Mouse (Mus musculus) frontal cortex, postnatal 14 days (tissue): Measurements from ENCODE around the gene Tent4a.

ENCODE experiments used
- DNase-seq, 2 experiments: peaks; one replicate each; pipeline ENCODE4 v3.0.0; 2022; ENCODE audit warnings: low spot score in 2 of 2

Gene Tent4a

DNA sequence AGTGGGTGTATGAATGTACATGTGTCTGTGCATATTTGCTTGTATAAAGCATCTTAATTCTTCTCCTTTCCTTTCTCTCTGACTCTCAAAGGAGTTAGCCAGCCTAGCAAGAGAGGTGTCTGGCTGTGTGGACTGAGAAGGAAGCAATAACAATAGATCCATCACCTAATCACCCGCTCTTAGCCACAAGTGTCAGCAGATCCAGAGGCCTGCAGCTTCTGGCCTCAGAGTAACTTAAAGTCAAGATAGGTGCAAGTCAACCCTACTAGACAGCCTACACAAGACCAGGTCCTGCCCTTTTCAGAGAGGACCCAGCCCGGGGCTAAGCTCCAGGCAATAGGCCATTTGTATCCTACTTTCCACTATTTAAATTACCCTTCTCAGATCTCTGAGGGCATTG is 54.5 kb downstream of the Tent4a start:
- peak in 1 of 2 experiments; percentile 2 for DNase-seq

DNA sequence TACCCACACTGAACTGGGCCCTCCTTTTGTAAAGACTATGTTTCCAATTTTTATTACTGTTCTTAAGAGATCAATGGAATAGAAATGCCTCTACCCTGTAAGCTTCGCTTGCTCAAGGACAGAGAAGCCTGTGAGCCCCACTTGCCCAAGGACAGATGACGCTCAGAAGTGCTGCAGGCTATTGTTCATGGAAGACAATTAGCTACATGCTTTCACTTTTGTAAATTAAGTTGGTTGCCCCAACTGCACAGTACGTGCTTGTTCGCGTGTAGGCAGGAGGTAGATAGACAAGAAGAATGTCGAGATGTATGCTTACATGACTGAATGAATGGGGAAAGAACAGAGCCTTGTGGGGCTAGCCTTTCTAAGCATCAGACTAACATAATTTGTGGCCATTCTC is 55.7 kb downstream of the Tent4a start:
- peak in 1 of 2 experiments; percentile 1 for DNase-seq

DNA sequence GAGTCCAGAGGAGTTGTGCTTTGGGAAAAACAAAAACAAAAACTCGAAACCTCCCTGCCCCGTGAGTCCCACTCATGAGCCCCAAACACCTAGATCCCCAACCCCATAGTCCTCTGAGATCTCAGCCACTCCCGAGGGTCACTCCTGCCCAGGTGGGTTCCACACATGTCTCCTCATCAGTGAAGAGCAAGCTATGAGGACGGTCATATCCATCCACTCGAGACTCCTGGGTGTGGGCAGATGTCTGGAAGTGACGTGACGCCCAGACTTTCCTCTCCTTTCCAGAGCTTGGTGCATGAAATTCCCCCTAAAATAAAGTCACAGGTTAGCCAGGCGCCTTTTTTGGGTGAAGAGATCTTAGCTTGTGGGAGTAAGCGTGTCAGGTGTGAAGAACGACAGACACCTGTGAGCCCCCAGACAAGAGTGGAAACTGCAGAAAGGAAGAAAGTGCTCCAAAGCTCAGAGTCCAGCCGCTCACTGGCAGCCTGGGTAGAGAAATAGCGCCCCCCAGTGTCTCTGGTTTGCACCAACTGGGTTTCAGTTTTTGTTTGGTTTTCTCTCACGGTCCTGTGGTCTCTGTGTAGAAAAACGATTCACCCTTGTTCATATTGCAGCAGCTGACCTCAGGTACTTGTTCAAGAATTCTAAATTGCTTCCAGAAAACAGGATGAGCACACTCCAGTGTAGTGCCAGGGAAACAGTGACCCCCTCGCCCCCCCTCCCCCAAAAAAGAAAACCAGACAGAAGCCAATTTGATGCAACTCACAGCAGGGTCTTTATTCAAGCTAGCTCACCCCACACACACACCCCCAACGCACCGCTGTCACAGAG is 73.6 kb downstream of the Tent4a start:
- peak; percentile 57 to 75 for DNase-seq

DNA sequence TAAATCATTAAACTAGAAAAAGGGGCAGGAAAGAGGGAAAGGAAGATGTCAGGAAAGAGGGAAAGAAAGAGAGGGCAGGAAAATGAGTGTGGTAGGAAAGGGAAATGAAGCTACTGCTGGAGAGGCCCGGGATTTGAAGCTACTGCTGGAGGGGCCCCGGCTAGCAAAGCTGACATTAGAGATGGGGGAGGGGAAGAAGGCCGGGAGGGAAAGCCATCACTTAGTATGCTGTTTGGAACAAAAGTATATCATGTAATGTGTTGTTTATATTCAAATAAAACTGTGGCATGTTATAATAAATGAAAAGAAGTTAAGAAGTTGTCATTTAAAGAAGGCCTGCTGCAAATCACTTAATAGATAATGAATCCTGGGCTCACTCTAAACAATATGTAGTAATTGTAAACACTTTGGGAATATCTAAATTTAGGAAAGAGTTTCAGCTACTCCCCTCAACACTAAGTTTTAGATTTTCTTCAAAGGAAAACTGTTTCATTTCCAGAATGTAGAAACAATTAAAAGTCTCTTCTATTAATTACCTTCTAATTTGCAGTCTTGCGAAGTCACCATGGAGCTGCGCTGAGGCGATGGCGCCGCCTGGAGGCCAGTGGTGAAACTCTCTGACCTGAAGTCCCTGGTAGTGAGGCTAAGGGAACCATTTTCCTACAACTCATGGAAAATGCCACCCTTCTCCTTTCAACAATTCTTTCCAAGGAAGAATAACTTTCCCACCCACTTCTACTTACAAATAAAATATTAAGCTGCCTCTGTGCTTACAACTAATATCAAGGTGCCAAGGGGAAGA is 74.6 kb downstream of the Tent4a start:
- DNase-seq, result peak; percentile 49 to 76

GRCm38 (mm10) chr13:69458891-69459290 is 75.5 kb downstream of the Tent4a start:
- no peak for DNase-seq

DNA sequence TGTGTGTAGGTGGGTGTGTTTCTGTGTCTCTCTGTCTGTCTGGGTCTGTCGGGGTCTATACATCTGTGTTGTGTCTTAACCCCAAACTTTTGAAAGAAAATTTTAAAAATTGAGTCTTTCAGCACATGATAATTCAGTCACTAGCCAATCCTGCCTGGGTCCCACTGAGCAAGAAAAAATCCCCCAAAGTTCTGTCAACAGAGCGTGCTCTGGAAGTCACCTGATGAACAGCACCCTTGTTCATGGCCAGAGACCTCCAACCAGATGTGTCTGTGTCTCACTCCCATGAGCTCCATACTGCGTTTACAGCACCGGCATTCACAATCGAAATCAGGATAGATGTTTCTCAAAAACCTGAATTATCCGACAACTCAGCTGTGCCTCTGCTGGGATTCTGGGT is 76.0 kb downstream of the Tent4a start:
- DNase-seq, result no peak

- DNase-seq, result no peak
These were observed 77.3 kb downstream of the Tent4a start for GRCm38 (mm10) chr13:69457105-69457504.

DNA sequence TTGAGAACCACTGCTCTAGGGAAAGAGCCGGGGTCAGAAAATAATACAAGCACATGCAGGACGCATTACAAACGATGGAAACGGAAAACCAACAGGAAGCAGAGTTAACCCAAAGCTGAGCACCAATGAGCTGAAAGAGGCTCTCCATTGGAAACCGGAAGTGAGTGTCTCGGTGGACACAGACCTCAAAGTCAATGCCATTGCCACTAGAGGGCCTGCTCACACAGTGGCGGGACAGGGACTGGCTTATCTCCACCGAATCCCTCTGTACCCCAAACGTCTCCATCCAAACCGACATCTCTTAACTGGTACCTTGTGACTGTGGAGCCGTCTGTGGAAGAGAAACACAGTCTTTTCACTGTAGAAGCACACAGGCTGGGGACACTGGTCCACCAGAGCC is 77.8 kb downstream of the Tent4a start:
- DNase-seq, result no peak

DNA sequence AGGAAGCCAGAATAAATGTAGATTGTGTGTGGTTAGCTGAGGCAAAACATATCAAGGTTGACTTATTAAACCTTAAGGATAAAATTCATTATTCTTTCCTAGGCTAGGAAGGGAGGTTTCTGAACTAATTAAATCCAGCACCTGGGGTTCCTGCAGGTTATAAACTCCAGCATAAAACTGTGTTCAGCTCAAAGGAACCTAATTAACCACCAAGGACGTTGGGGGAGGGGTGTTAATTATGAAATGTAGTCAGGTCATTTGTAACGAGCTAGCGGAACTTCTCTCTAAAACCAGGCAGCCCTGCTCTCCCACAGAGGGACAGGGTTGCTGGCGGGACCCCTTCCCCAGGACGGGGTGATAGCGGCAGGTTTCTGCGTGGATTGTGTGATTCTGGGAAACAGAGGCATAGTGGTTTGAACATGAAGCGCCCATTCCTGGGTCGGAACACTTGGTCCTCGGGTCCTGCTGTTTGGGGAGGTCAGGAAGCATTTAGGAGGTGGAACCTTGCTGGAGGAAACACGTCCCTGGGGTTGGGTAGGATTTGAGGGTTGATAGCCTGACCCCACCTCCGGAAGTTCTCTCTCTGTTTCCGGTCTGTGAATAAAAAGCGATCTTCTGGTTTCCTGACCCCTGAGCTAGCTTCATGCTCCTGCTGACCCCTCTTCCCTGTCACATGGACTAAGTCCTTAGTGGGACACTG is 78.8 kb downstream of the Tent4a start:
- no peak for DNase-seq
